Mouse (Mus musculus): ENCODE measurements around the gene Rhot1. TPM values are rescaled to one million over a fixed set of nuclear protein-coding genes. Genes with fewer than 3 reads are reported as not detected.

Rhot1 gene
- polyA plus RNA-seq, 1 experiment: 15.5 TPM

DNA sequence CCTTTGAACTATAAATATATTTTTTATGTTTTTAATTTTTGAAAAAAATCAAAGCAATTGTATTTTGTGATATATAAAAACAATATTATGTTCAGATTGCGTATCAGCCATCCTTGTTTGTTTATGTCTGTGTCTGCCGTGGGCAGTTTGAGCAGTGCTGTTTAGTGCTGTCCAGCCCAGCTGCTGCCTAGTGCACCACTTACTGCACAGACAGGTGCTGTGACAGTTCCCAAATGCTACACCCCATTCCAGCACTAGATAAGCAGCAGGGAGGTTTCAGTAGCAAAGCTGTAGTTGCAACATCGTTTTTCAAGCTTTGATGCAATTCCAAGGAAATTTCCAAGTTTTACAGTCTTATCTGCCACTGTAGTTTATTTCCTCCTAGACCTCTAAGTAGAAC, 28.5 kb downstream of the Rhot1 start:
- no peak overlapping the region for H3K4me3 ChIP-seq (replicated peaks; ENCODE audit: control insufficient read depth, low read depth, low read length)
- WGBS: 87% methylated on average over 3 of the region's 3 CpGs

DNA sequence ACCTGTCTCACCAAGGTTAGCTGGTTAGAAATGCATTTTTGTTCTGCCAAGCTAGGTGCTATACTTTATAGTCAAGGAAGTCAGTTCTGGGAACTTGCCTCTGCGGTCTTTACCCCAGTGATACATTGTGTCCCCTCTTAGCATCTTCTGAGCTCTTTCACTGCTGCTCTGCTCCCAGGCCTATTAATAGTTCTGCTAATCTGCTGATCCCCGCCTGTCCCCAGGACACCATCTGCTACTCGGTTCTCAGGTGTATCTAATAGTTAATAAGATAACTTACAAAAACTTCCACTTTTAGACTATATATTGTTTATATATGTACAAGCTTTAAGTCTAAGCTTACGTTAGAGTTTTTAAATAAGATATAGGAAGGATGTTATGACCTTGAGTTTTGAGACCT, 29.5 kb downstream of the Rhot1 start:
- no peak overlapping the region for H3K27ac ChIP-seq (ENCODE audit: control insufficient read depth, insufficient read depth, low read depth, low read length, poor library complexity)
- no peak overlapping the region for H3K4me3 ChIP-seq (replicated peaks; ENCODE audit: control insufficient read depth, low read depth, low read length)
- 89% methylated on average over 4 of the region's 4 CpGs for WGBS
- TF ChIP-seq POLR2A (IDR thresholded peaks at IDR 0.05; ENCODE audit: borderline replicate concordance, control insufficient read depth, low read depth, low read length) (no peak), CTCF (IDR thresholded peaks at IDR 0.05; ENCODE audit: control insufficient read depth, insufficient read depth, low read length) (no peak)
- no peaks in the 10 kb centered on the region for H3K4me1 ChIP-seq (ENCODE audit: control insufficient read depth, insufficient read depth, low read length)

More for the DNA sequence above, 28.5 kb downstream of the Rhot1 start:
- Histone ChIP-seq H3K4me1 (ENCODE audit: control insufficient read depth, insufficient read depth, low read length) (no peaks in the 10 kb centered on the region), H3K27ac (ENCODE audit: control insufficient read depth, insufficient read depth, low read depth, low read length, poor library complexity) (no peak overlapping the region)
- no peak for TF ChIP-seq CTCF (IDR thresholded peaks at IDR 0.05; ENCODE audit: control insufficient read depth, insufficient read depth, low read length)
- TF ChIP-seq POLR2A (IDR thresholded peaks at IDR 0.05; ENCODE audit: borderline replicate concordance, control insufficient read depth, low read depth, low read length): no peak

DNA sequence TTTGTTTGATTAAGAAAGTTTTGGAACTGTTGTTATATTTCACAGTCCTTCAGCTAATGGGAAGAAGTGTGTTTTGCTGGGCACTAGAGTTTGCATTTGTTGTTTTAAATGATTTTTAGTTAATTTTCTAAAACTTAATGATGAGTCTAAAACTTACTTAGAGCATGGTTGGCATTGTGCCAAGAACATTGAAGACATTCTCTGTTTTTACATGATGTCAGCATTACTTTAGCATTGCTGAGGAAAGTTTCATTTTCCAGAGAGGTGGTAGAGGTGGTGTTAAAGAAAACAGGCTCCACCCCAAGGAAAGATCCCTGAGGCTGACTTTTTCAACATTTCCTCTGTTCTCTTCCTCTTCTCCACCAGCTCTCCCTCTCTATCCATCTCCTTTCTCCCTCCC, 38.2 kb downstream of the Rhot1 start:
- Histone ChIP-seq H3K4me1 (ENCODE audit: control insufficient read depth, insufficient read depth, low read length) (no peaks in the 10 kb centered on the region), H3K27ac (ENCODE audit: control insufficient read depth, insufficient read depth, low read depth, low read length, poor library complexity) (no peak overlapping the region), H3K4me3 (replicated peaks; ENCODE audit: control insufficient read depth, low read depth, low read length) (no peak overlapping the region)
- no peak for TF ChIP-seq CTCF (IDR thresholded peaks at IDR 0.05; ENCODE audit: control insufficient read depth, insufficient read depth, low read length)
- no peak for TF ChIP-seq POLR2A (IDR thresholded peaks at IDR 0.05; ENCODE audit: borderline replicate concordance, control insufficient read depth, low read depth, low read length)

DNA sequence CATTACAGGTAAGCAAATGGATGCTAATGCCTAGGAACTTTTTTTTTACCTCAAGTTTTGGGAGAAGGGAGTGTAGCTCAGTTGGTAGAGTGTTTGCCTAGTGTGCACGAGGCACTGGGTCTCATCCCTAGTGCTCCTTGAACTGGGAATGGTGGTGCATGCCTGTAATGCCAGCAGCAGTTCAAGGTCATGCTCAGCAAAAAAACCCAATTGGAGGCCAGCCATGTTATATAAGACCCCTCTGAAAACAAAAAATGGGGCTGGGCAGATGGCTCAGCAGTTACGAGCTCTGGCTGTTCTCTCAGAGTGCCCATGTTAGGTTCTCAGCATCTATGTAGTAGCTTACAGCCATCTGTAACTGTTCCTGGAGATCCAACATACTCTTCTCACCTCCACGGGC, 39.7 kb downstream of the Rhot1 start:
- WGBS: 90% methylated on average over 3 of the region's 3 CpGs
- TF ChIP-seq CTCF (IDR thresholded peaks at IDR 0.05; ENCODE audit: control insufficient read depth, insufficient read depth, low read length): no peak
- no peak for TF ChIP-seq POLR2A (IDR thresholded peaks at IDR 0.05; ENCODE audit: borderline replicate concordance, control insufficient read depth, low read depth, low read length)
- H3K4me1 ChIP-seq (ENCODE audit: control insufficient read depth, insufficient read depth, low read length): no peaks in the 10 kb centered on the region
- no peak overlapping the region for H3K4me3 ChIP-seq (replicated peaks; ENCODE audit: control insufficient read depth, low read depth, low read length)
- no peak overlapping the region for H3K27ac ChIP-seq (ENCODE audit: control insufficient read depth, insufficient read depth, low read depth, low read length, poor library complexity)

DNA sequence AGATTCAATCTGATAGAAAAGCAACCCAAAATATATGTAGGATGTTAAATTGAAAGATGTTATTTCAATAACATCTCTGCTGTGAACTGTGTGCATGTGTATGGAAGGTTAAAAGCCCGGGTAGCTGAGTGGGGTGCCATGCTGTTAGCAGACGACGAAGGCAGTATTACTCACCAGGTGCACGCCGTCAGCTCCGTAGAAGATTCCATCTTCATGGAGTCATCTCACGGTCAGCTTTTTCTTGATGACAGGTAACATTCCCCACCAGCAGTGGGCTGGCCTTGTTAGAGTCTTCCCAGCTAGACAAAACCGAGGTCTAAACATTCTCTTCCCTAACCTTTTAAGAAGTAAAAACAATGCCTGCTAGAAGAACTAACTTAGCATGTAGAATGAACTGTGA, 55.3 kb downstream of the Rhot1 start:
- Histone ChIP-seq H3K4me1 (ENCODE audit: control insufficient read depth, insufficient read depth, low read length) (no peaks in the 10 kb centered on the region), H3K27ac (ENCODE audit: control insufficient read depth, insufficient read depth, low read depth, low read length, poor library complexity) (no peak overlapping the region), H3K4me3 (replicated peaks; ENCODE audit: control insufficient read depth, low read depth, low read length) (no peak overlapping the region)
- TF ChIP-seq POLR2A (IDR thresholded peaks at IDR 0.05; ENCODE audit: borderline replicate concordance, control insufficient read depth, low read depth, low read length): no peak
- no peak for TF ChIP-seq CTCF (IDR thresholded peaks at IDR 0.05; ENCODE audit: control insufficient read depth, insufficient read depth, low read length)
- 90% methylated on average over 8 of the region's 8 CpGs for WGBS

DNA sequence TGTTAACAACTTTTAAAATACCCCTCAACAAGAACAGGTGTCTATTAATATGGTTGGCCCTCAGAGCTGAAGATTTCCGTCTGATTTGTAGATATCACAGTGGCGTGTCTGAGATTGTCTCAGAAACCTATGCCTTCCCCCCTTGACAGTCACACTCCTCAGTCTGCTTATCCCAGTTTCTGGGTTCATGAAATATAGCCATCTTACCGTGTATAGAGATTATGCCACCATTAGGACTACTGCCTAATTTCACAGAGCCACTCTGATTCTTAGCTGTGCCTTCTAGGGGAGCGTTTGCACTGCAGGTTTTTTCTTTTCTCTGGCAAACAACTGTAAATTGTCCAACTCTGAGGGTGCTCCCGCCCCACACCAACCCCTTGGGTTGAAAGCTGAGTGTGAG, 62.3 kb downstream of the Rhot1 start:
- TF ChIP-seq CTCF (IDR thresholded peaks at IDR 0.05; ENCODE audit: control insufficient read depth, insufficient read depth, low read length) (no peak), POLR2A (IDR thresholded peaks at IDR 0.05; ENCODE audit: borderline replicate concordance, control insufficient read depth, low read depth, low read length) (no peak)
- Histone ChIP-seq H3K27ac (ENCODE audit: control insufficient read depth, insufficient read depth, low read depth, low read length, poor library complexity) (no peak overlapping the region), H3K4me1 (ENCODE audit: control insufficient read depth, insufficient read depth, low read length) (no peaks in the 10 kb centered on the region), H3K4me3 (replicated peaks; ENCODE audit: control insufficient read depth, low read depth, low read length) (no peak overlapping the region)
- 73% methylated on average over 5 of the region's 5 CpGs for WGBS

DNA sequence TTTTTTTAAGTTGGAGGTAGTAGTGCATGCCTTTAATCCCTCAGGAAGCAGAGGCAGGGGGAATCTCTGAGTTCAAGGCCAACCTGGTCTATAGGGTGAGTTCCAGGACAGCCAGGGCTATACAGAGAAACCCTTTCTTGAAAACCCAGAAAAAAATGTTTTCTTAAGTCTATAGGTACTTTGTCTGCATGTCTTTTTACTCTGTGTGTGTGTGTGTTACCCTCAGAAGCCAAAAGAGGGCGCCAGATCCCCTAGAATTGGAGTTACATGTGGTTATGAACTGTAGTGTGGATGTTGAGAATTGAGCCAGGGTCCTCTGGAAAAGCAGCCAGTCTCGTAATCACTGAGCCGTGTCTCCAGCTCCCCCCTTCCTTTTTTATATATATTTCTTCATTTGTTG, 66.2 kb downstream of the Rhot1 start:
- no peaks in the 10 kb centered on the region for H3K4me1 ChIP-seq (ENCODE audit: control insufficient read depth, insufficient read depth, low read length)
- TF ChIP-seq POLR2A (IDR thresholded peaks at IDR 0.05; ENCODE audit: borderline replicate concordance, control insufficient read depth, low read depth, low read length) (no peak), CTCF (IDR thresholded peaks at IDR 0.05; ENCODE audit: control insufficient read depth, insufficient read depth, low read length) (no peak)
- H3K27ac ChIP-seq (ENCODE audit: control insufficient read depth, insufficient read depth, low read depth, low read length, poor library complexity): no peak overlapping the region
- no peak overlapping the region for H3K4me3 ChIP-seq (replicated peaks; ENCODE audit: control insufficient read depth, low read depth, low read length)
- 18% methylated on average over 3 of the region's 3 CpGs for whole genome bisulfite sequencing

DNA sequence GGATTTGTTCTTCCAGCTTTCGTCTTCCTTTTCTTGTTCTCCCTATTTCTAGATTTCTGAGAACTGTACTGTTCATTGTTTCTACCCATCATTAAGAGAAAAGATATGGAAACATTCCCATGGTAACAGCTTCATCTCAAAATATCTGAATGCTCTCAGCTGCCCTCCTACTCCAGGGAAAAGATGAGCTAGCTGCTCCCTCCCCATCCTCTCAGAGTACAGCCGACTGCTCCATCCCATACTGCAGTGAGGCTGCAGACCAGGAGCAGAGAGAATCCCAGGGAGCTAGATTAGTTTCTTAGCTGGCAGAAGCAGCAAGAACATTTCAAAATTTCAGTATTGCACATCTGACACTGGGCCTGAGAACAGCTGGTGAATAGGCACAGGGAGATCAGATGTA, 69.2 kb downstream of the Rhot1 start:
- Histone ChIP-seq H3K4me3 (replicated peaks; ENCODE audit: control insufficient read depth, low read depth, low read length) (no peak overlapping the region), H3K4me1 (ENCODE audit: control insufficient read depth, insufficient read depth, low read length) (no peaks in the 10 kb centered on the region), H3K27ac (ENCODE audit: control insufficient read depth, insufficient read depth, low read depth, low read length, poor library complexity) (no peak overlapping the region)
- WGBS: 77% methylated on average over 2 of the region's 2 CpGs
- TF ChIP-seq POLR2A (IDR thresholded peaks at IDR 0.05; ENCODE audit: borderline replicate concordance, control insufficient read depth, low read depth, low read length) (no peak), CTCF (IDR thresholded peaks at IDR 0.05; ENCODE audit: control insufficient read depth, insufficient read depth, low read length) (no peak)

DNA sequence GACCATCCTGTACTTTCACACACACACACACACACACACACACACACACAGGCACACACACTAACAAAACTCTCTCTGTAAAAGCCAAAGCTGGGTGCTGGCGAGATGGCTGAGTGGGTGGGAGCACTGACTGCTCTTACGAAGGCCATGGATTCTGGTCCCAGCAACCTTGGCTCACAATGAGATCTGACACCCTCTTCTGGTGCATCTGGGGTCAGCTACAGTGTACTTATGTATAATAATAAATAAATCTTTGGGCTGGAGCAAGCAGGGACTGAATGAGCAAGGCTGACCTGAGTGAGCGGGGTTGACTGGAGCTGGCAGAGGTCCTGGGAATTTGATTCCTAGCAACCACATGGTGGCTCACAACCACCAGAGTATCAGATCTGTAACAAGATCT, 75.0 kb downstream of the Rhot1 start:
- 81% methylated on average over 3 of the region's 3 CpGs for WGBS
- TF ChIP-seq CTCF (IDR thresholded peaks at IDR 0.05; ENCODE audit: control insufficient read depth, insufficient read depth, low read length) (no peak), POLR2A (IDR thresholded peaks at IDR 0.05; ENCODE audit: borderline replicate concordance, control insufficient read depth, low read depth, low read length) (no peak)
- no peak overlapping the region for H3K4me3 ChIP-seq (replicated peaks; ENCODE audit: control insufficient read depth, low read depth, low read length)
- no peak overlapping the region for H3K27ac ChIP-seq (ENCODE audit: control insufficient read depth, insufficient read depth, low read depth, low read length, poor library complexity)
- H3K4me1 ChIP-seq (ENCODE audit: control insufficient read depth, insufficient read depth, low read length): no peaks in the 10 kb centered on the region

Measured in bone marrow, adult 2 months (tissue).